Mouse (Mus musculus): ENCODE results near the gene Inpp5e.

Inpp5e gene

GRCm38 (mm10) chr2:26408515-26409356 lies at the start of gene Inpp5e:
TSS of gene Inpp5e (minus strand) at chr2:26409203.
- peak; percentile 94 for DNase-seq

DNA sequence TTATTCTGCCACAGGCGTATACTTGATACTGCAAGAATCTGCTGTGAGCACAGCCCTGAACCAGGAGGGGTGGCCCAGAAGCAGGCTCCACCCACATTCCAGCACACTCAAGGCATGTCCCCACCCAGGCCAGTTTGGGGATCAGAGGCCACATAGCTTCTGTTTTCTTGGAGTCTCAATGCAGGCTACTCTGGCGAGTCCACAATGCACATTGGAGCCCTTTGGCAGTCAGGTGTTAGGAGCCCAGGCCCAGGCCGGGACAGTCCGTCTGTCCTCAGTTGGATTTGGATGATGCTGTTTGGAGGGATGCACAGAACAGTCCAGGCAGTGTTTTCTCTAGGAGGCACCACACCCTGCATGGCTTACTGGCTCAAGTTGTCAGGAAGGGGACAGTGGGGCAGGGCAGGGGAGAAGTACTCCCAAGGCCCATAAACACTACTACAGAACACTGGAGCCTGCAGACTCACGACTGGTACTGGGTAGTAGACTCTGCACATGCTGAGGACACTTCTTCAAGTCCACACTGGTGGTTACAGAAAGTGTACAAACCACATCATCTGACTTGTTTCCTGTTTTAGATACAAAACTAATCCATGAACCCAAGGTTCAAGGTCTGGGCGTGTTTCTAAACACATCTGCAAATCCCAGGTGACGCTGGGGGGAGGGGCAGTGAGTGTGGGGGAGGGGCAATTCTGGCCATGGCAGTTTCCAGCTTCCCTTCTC lies 49.6 kb upstream of the Inpp5e start:
- DNase-seq: peak; percentile 62

- DNase-seq: peak; percentile 81
These were observed 40.4 kb upstream of the Inpp5e start for GRCm38 (mm10) chr2:26449121-26450060.

GRCm38 (mm10) chr2:26447451-26447850 lies 38.4 kb upstream of the Inpp5e start:
- no peak for DNase-seq

- DNase-seq: no peak
These were observed 37.7 kb upstream of the Inpp5e start for GRCm38 (mm10) chr2:26446671-26447070.

GRCm38 (mm10) chr2:26445666-26446445 lies 36.9 kb upstream of the Inpp5e start:
- DNase-seq: peak; percentile 96

GRCm38 (mm10) chr2:26444946-26445665 lies 36.1 kb upstream of the Inpp5e start, which contains the start of gene Sec16a:
TSS of gene Sec16a (minus strand) at chr2:26445216.
- peak; percentile 100 for DNase-seq

DNA sequence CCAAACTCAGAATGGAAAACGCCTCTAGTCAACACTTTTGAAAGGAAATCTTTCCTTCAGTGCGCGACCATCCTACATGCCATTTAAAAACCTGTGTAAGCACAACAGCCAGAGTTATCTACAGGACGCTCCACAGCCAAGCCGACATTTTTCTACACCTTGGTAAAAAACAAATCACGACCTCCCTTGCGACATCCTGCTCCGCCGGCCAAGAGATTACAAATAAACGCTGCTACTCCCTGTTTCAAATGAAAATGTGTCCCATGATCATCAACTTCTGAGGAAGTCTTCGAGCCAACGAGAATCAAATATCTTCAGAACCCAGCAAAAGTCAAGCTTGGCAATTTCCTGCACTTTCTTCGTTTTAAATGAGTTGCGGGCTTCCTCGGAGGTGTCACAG lies 35.4 kb upstream of the Inpp5e start:
- DNase-seq: no peak

DNA sequence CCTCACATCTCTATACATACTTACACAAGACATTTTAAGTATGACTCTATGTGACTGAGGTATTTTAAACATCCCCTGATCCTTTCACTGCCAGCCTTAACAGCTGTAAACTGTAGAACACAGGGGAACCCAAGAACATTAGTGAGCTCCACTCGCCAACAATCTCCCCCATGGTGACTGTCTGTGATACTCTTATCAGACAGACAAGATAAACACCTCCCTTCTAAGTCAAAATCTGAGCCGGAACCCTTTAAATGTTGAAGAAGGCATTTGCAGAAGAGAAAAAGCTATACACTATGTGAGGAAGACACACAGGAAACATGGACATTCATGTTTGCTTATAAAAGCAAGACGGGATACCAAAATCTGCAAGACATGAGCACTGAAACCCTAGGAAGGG lies 34.9 kb upstream of the Inpp5e start:
- no peak for DNase-seq

DNA sequence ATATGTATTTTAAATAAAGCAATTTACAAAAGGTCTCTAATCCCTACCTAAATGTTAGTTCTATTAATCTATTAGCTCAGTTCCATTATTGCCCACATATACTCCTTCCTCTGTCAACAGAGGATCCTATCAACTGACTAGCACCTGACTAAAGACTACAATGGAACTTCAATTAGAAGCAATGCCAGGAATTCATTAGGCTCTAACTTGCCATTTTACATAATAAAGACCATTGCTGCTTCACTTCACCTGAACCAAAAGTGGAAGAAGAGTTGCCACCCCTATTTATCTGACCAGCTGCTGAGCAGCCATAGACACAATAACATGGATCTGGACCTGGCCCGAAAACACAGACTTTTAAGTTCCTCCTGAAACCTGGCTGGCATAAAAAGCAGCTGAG lies 33.8 kb upstream of the Inpp5e start:
- no peak for DNase-seq

- no peak for DNase-seq
These were observed 32.7 kb upstream of the Inpp5e start for GRCm38 (mm10) chr2:26441688-26442087.

DNA sequence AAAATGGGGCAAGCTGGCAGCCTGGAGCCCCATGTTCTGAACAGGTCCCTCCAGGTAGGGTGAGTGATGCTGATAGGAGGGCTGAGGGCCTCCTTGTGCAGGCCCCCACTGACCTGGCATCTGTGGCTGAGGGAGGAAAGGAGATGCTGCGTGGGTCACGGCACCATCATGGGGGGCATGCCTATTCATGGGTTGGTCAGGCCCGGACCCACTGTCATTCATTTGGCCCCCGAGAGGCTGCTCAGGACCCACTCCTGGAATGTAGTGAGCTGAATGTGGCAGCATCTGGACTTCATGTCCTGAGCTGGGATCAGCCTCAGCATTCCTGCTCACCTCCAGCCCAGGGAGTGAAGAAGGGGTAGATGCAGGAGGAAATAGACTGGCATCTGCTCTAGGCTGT lies 32.3 kb upstream of the Inpp5e start:
- DNase-seq: no peak

DNA sequence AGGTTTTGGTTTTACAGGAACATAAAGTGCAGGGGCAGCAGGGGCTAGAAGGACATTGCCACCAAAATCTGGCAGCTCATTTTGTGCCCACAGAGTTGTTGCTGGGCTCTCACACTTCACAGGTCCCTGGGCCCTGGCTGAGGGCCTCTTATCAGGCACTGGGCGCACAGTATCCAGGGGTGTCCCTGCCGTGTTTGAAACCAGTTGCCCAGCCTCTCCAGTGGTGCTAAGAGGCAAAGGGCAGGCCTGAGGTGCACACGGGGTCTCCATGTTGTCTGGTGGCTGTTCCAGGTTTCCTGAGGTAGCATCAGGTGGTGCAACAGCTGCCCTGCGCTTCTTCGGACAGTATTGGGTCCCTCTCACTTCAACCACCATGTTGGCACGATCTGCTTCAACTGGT lies 30.7 kb upstream of the Inpp5e start:
- no peak for DNase-seq

GRCm38 (mm10) chr2:26438373-26438772 lies 29.4 kb upstream of the Inpp5e start:
- DNase-seq: no peak

DNA sequence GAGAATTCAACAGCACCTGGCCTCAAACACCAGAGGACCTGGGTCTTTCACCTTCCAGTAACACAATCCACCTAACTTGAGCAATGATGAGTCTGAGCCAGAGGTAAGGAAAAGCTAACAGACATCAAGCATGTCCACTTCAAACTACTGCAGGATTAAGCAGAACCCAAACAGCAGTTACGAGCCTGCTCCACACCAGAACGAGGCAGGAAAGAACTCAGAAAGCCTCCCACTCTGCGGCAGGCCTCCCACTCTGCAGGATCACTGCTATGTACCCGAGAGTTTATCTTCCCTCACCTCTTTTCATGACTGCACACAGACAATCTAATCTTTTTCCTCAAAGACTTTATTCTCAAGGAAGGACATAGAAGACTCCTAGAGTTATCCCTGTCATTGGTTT lies 28.2 kb upstream of the Inpp5e start:
- DNase-seq: no peak

DNA sequence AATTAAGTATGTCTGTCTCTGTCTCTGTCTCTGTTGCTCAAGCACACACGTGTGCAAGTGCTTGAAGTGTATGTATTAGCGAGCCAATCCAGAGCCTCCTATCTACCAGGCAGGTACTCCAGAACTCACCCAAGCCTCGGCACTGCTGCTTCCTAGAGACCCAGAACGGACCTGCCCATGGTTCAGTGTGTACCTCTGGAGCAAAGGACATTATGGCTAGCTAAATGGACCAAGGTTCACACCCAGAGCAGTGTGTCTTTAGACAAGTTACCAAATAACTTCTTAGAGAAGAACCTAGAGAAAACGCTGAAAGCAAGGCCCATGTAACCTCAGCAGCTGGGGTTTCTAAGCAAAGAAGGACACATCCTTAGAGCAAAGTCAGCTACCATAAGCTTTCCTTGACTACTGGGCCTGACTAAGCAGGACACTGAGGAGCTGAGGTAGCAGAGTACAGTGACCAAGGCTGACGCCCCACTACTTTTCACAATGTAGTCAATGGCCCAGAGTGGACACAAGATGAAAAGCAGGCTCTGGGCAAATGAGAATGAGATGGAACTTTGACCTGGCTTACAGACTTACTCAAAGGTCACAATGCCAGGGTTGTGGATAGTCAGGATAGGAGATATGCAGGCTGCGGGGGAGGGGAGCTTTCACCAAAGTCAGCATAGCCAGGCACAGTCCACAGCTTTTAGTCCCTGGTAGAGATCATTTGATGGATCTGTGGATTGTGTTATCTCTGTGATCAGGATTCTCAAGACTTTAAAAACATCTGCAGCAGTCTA lies 26.0 kb upstream of the Inpp5e start:
- DNase-seq: no peak

DNA sequence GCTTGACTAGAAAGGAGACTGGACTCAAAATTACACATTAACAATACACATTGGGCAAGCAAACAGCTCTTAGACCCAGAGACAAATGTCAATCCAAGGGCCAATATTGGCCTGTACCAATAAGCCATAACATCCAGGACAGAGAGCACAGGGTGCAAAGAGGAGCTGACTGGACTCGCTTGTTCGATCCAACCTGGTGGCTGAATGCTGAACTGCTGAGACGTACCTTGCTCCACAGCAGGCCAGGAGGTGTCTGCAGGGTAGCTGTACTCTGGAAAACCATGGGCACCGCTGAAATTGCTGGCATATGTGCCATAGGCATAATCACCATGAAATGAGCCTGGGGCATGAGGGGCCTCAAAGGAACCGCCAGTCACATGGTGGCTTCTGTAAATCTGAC lies 20.8 kb upstream of the Inpp5e start:
- DNase-seq: no peak

DNA sequence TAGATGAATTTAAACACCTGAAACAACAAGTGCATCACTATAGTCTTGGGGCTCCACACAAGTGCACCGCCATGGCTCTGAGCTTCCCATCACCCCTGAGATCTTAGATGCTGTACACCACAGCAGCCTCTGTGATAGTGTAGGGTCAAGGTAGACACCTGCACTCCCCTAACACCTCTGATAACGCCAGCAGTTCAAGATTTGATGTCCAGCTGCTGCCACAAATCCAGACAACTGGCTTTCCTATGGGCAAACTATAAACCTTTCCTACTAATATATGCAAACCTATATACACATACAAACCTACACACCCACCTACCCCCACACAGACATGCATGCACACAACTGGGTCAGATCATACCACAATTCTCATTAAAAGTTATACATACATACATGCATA lies 15.5 kb upstream of the Inpp5e start:
- DNase-seq: no peak

- DNase-seq: no peak
These were observed 14.1 kb upstream of the Inpp5e start for GRCm38 (mm10) chr2:26423086-26423485.

- DNase-seq: no peak
These were observed 13.0 kb upstream of the Inpp5e start for GRCm38 (mm10) chr2:26421969-26422368.

DNA sequence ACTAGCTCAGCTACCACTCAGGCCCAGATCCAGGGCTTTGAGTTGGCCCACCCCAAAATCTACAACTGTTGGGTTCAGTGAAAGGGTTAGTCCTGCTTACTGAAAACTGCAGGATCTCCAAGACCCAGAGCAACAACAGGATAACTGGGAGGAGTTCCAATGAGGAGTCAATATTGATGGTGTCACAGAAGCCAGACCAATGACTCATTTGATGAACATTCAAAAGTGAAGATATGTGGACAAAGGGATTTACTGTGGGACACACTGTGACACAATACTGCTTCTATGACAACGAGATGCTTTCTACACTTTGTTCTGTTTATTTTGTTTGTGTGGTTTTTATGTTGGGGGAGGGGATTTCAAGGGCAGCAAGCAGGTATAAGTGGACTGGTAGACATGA lies 9.1 kb upstream of the Inpp5e start:
- no peak for DNase-seq
